Mouse (Mus musculus) embryo, embryonic 10.5 days (tissue): ENCODE measurements around the gene Fam120a.
A peak's percentile ranks its signal among the peaks of the same experiment; 100 is the strongest.

ENCODE experiments used
- DNase-seq: peaks from one replicate; pipeline ENCODE4 v3.0.0-alpha.2; 2015; ENCODE audit warnings: low spot score

Fam120a gene

DNA sequence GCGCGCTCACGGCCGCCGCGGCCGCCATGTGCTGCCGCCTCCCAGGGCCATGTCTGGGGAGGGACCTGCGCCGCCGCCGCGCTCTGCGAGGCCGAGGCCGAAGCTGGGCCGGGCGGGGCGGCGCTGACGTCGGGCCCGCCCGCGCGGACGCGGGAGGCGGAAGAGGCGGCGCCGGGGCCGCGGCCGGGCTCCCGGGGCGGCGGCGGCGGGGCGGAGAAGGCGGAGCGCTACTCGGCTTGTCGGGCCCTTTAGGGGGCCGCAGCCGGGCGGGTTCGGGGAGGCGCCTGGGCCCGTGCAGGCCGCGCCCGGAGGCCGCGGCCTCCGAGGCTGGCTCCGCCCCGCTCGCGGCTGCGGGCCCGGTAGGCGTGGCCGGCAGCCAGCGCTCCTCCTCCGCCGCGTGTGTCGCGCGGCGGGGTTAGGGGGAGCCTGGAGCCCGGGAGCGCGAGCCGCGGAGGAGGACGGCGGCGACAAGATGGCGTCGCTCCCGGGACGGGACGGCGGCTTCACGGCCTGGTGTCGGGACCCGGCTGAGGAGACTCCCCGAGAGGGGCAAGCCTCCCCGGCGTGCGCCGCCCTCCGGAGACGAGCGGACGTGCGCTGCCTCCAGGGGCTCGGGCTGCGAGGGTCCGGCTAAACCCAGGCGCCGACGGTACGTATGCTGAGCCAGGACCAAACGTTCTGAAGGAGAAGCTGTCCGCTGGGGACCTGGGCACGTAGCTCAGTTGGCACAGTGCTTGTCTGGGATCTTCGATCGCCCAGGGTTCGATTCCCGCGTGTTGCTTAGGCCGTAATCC lies at the start of gene Fam120a:
Gene Fam120a (minus strand): TSS at position 62 of the 794 bp plus-strand sequence.
- DNase-seq: peak; percentile 89

- no peak for DNase-seq
Measured at GRCm38 (mm10) chr13:49017375-49017774, 49.6 kb upstream of the Fam120a start.

- peak; percentile 73 for DNase-seq
Measured at GRCm38 (mm10) chr13:49016311-49016761, 48.5 kb upstream of the Fam120a start.

DNA sequence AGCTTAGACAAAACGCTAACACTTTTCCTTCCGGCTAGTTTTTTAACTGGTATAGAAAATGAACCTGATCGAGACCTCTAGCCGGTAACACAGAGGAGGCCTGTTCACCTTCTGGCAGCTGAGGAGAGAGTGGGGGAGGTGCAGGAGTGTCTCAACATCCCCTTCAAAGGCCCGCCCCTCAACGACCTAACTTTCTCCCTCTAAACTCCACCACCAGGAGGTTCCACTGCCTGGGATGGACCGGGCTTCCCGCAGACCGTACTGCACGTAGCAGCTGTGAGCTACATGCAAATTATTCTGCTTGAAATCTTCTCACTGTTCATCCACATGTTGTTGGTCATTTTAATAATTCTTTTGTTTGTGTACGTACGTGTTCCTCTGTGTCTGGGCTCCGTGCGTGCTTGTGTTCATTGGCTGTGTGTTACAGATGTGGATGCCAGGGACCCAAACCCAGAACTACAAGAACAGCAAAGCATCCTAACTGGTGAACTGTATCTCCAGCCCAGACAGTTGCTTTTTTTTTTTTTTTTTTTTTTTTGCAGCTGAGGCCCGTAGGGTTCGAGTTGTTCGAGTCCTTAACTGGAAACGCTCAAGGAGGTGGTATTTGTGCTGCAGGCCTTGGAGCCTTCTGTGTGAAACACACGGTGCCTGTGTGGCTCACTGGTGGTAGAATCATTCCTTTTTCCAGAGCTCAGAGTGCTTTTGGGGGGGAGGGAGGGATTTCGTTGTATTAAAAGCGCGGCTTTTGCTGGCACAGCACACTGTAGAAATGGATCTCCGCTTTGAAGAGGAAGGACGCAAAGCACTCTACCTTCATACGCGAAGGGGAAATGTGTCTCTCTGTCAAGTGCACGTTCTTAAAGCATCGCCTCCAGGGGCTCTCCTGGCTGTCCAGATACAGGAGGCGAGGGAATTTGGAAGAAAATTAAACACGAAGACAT lies 47.8 kb upstream of the Fam120a start:
- peak; percentile 75 for DNase-seq

GRCm38 (mm10) chr13:49013206-49013794 lies 45.5 kb upstream of the Fam120a start:
- DNase-seq: peak; percentile 7

DNA sequence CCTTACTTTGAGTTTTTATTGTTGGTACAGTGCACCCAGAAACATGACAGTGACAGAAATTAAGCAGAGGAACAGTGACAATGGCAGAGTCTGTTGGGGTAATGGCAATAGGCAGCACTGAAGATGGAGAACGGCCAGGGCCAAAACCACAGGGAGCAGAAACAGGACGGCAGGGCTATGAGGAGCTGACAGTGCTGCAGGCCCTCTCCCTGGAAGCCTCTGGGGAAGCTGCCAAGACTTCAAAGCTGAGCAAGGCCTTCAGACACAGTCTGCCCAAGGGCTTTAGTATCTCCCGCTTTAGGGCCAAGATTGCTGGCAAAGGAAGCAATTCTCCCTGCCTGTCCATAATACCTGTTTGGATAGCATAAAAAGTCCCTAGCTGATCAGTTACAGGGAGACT lies 33.9 kb upstream of the Fam120a start:
- DNase-seq: no peak

GRCm38 (mm10) chr13:48998591-48998990 lies 30.8 kb upstream of the Fam120a start:
- DNase-seq: peak; percentile 90

- no peak for DNase-seq
Measured at GRCm38 (mm10) chr13:48996731-48997130, 28.9 kb upstream of the Fam120a start.

- DNase-seq: peak; percentile 47
Measured at GRCm38 (mm10) chr13:48994903-48995302, 27.1 kb upstream of the Fam120a start.

GRCm38 (mm10) chr13:48992914-48993313 lies 25.1 kb upstream of the Fam120a start:
- no peak for DNase-seq

- DNase-seq: no peak
Measured at GRCm38 (mm10) chr13:48990138-48990537, 22.3 kb upstream of the Fam120a start.

GRCm38 (mm10) chr13:48982482-48983098 lies 14.8 kb upstream of the Fam120a start:
- no peak for DNase-seq

DNA sequence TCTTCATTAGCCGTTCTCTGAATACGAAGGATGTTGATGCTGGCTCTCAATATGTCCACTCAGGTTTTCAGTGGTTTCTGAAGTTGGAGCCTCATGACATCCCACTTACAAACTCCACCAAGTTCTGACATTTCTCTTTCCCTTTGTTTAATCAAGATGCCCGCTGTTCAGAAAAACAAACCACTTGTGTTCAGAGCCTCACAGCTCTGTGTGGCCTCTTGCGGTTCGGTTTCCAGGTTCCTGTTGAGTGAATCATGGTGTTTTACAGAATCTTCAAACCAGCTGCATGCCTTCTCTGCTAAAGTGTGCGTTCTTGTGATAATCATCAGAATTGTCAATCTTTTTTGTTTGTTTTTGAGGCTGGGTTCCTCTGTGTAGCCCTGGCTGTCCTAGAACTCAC lies 11.3 kb upstream of the Fam120a start:
- DNase-seq: no peak

DNA sequence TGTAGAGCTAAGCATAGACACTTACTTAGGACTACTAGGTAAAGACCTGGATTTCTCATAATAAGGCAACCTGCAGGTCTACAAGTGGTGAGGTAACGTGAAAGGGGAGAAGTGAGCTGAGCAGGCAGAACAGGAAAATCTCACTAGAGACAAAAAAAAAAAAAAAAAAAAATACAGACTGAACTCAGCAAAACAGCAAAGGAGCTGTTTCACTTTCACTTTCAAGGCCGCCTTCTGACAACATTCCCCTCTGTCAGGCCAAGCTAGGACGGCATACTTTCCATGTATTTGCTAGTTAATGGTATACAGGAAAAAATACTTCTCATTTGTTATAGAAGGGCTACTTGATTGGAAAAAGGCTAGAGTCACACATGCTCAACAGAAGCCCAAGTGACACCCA lies 10.0 kb upstream of the Fam120a start:
- DNase-seq: no peak

DNA sequence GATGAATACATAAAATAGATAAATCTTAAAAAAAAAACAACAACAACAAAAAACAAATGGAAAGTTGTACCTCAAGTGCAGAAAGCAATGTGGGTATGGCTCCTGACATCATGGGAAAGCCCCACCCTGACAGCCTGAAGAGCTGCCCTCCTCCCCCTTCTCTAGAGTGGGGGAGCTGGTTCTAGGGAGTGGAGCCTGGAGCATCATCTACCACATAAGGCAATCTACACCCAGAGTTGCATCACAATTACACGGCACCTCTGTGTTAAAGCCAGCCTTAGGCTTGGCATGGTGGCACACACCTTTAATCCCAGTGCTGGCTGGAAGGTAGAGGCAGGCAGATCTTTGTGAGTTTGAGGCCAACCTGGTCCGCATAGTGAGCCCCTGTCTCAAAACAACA lies 6.9 kb upstream of the Fam120a start:
- DNase-seq: no peak

- DNase-seq: no peak
Measured at GRCm38 (mm10) chr13:48974266-48974665, 6.4 kb upstream of the Fam120a start.

GRCm38 (mm10) chr13:48973231-48973630 lies 5.4 kb upstream of the Fam120a start:
- no peak for DNase-seq

DNA sequence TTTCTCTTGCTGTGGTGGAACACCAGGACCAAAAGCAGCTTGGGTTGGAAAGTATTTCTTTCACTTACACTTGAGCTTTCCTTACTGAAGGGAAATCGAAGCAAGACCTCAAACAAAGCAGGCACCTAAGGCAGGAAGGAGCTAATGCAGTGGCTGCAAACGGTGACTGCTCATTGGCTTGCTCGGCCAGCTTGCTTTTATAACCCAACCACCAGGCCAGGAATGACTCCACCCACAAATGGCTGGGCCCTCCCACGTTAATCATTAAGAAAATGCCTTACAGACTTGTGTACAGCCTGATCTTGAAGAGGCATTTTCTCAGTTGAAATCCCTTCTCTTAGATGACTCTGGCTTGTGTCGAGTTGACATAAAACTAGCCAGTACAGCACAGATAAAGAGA lies 3.2 kb upstream of the Fam120a start:
- no peak for DNase-seq

GRCm38 (mm10) chr13:48970566-48970965 lies 2.7 kb upstream of the Fam120a start:
- no peak for DNase-seq

DNA sequence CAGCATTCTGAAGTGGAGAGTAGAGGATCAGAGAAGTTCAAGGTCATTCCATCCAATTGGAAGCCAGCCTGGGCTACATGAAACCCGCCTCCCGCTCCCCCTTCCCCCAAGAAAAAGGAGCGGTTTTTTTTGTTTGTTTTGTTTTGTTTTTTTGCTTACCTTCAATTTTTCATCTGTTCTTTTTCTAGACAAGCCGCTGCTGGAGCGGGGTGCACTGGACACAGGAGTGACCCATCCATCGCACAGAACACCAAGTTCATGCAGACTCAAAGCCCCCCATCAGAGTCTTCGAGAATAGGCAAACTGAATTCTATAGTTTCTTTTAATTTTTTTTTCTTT lies 902 bp upstream of the Fam120a start:
- no peak for DNase-seq

DNA sequence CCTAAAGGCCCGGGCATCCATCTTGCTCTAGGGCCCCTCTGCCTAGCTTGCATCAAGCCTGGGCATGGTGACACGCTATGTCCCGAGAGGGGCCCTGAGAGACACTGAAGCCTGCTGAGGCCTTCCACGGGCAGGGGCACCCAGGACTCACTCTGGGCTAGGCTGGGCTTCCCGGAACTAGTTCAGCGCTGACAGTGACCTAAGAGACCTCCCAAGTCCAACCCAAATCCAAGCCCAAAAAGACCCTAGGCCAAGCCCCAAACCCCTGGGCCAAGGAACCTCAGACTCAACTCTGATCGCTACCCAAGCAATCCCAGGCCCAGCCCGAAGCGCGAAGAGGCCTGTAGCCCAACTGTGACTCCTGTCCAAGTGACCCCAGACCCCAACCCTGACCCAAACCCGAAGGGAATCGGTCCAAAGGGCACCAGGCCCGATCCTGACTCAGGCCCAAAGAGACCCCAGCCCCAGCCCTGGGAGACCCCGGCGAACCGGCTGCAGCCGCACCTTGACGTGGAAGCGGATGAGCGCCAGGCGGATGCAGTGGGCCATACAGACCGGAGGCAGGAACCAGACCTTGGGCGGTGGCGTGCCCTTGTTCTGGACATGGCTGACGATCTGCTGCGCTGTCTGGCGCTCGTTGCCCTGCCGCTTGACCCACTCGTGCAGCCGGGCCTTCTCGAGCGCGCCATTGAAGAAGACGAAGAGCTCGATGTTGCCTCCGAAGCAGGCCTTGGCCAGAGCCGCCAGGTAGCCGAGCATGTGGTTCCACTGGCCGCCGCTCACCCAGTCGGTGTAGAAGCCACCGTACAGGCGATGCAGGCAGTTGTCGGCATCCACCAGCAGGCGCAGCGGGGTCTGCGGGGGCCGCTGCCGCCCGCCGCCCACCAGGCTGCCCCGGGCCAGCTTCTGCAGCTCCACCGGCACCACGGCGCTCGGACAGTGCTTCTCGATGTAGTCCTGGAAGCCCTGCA lies 681 bp downstream of the Fam120a start:
- peak; percentile 56 for DNase-seq
